Mouse (Mus musculus) heart, postnatal 4 days (tissue): Measurements from ENCODE around the gene Malrd1. TPM values are rescaled to one million over a fixed set of nuclear protein-coding genes. Genes with fewer than 3 reads are reported as not detected.

Source experiments
- DNase-seq: peaks from one replicate; pipeline ENCODE4 v3.0.0; 2021
- total RNA-seq, 2 experiments: library from RNA; stranded (reverse); gene quantifications; 2 replicates each; pipeline ENCODE4 v1.2.3; 2021

Malrd1 gene
- total RNA-seq, 2 experiments from 2014 or later: not detected

GRCm38 (mm10) chr2:16031559-16031958 is 505.3 kb downstream of the Malrd1 start:
- DNase-seq: no peak

- DNase-seq: no peak
These were observed 506.5 kb downstream of the Malrd1 start for GRCm38 (mm10) chr2:16032804-16033203.

GRCm38 (mm10) chr2:16110696-16111095 is 584.4 kb downstream of the Malrd1 start:
- DNase-seq: no peak

GRCm38 (mm10) chr2:16113333-16113732 is 587.1 kb downstream of the Malrd1 start:
- DNase-seq: no peak

- DNase-seq: no peak
These were observed 621.7 kb downstream of the Malrd1 start for GRCm38 (mm10) chr2:16147999-16148398.

- DNase-seq: no peak
These were observed 626.3 kb downstream of the Malrd1 start for GRCm38 (mm10) chr2:16152623-16153022.

GRCm38 (mm10) chr2:16163246-16163989 is 637.1 kb downstream of the Malrd1 start:
- no peak for DNase-seq

GRCm38 (mm10) chr2:16168611-16169010 is 642.3 kb downstream of the Malrd1 start:
- DNase-seq: no peak

- DNase-seq: no peak
These were observed 645.8 kb downstream of the Malrd1 start for GRCm38 (mm10) chr2:16172086-16172485.

- no peak for DNase-seq
These were observed 647.1 kb downstream of the Malrd1 start for GRCm38 (mm10) chr2:16173355-16173754.

GRCm38 (mm10) chr2:16182140-16182539 is 655.9 kb downstream of the Malrd1 start:
- DNase-seq: no peak

GRCm38 (mm10) chr2:16183158-16183557 is 656.9 kb downstream of the Malrd1 start:
- DNase-seq: no peak

GRCm38 (mm10) chr2:16210016-16210415 is 683.7 kb downstream of the Malrd1 start:
- no peak for DNase-seq

GRCm38 (mm10) chr2:16212752-16213151 is 686.5 kb downstream of the Malrd1 start:
- DNase-seq: no peak

GRCm38 (mm10) chr2:16214111-16214510 is 687.8 kb downstream of the Malrd1 start:
- no peak for DNase-seq

- no peak for DNase-seq
These were observed 702.0 kb downstream of the Malrd1 start for GRCm38 (mm10) chr2:16228187-16228832.

- DNase-seq: no peak
These were observed 714.6 kb downstream of the Malrd1 start for GRCm38 (mm10) chr2:16240861-16241260.

- no peak for DNase-seq
These were observed 716.8 kb downstream of the Malrd1 start for GRCm38 (mm10) chr2:16243097-16243496.

GRCm38 (mm10) chr2:16248861-16249260 is 722.6 kb downstream of the Malrd1 start:
- DNase-seq: no peak

GRCm38 (mm10) chr2:16252274-16252673 is 726.0 kb downstream of the Malrd1 start:
- DNase-seq: no peak
